Mouse (Mus musculus): Measurements from ENCODE around the gene Mgat4a. TPM values are rescaled to one million over a fixed set of nuclear protein-coding genes. Genes with fewer than 3 reads are reported as not detected.

The Mgat4a gene
- polyA plus RNA-seq (2016; fragmentation: Nextera tagmentation; extraction: Ambion mirVana), result 4.3 and 7.4 TPM in 2 replicates

DNA sequence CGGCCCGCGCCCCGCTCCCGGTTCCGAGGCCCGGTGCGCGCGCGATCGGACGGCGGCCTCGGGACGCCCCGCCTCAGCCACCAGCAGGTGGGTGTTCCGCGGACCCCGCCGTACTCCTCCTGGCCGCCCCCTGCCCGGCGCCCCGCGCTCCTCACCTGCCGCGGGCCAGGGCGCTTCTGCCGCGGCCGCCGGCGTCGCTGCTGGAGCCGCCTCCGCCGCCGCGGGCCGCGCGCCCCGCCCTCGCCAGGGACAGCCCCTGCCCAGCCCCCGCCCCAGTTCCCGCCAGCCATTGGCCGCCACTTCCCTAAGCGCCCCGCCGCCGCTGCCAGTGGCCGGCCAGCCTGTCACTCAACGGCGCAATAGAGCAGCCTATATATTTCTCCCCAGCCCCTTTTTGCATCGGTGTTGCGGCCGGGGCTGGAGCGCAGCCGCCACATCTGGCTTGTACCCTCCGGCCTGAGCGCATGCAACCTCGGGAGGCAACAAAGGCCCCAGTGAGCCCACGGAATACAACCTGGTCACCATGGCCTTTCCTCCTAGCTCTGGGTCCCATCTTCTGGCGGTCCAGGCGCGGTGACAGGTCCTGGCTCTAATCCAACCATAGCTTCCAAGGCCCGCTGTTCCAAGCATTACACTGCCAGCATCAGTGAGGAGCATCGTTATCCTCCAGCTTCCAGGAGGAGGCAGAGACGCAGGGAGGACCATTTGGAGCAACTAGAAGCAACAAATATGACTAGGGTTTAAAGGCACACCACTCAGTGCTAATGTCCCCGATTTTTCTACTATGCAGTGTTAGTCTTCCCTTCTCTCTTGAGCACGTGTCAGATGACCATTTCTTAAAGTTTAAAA, at the start of gene Mgat4a:
TSS of gene Mgat4a (minus strand) at position 207 of the 849 bp plus-strand sequence.
- H3K27ac ChIP-seq, result peak within 1 kb of the TSS; percentile 36; the same call in 1 of the 2 replicates
- ATAC-seq (ENCODE audit: insufficient number of reproducible peaks, insufficient read depth, low FRiP score, low TSS enrichment), result peak; percentile 98

DNA sequence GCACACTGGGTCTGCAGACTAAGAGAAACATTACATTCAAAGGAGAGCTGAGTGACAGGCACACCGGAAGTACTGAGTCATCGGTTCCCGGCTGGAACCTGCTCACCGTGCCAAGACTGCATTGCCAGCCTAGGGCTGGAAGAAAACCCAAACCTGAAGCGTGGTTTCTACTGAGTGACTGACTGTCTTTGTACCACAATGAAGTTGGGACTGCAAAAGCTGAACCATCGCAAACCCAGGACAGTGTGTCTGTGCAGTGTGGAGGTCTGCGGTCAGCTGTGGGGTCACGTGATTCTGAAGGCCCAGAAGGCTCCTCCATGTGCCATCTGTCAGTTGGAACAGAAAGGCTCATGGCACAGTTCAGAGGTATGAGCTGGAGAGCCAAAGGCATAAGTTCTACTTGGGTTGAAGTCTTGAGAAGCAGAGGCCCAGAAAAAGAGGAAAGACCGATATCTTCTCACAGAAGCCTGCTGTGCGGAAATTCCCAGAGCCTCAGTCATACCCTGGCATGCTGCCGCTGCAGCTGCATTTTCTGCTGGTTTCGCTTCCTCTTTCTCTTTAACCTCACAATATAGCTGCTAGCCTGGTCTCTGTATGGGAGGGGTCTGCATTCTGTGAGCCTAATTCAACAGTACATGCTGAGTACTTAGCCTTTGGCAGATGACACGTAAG, 45.1 kb upstream of the Mgat4a start:
- H3K9ac ChIP-seq, result no peak overlapping the region
- no peak overlapping the region for H3K27ac ChIP-seq
- no peak for ATAC-seq (ENCODE audit: insufficient number of reproducible peaks, insufficient read depth, low FRiP score, low TSS enrichment)
- no peaks in the 10 kb centered on the region for H3K9me3 ChIP-seq
- H3K36me3 ChIP-seq, result no peaks in the 10 kb centered on the region
- no peak overlapping the region for H3K4me3 ChIP-seq
- no peaks in the 10 kb centered on the region for H3K27me3 ChIP-seq
- no peaks in the 10 kb centered on the region for H3K4me1 ChIP-seq
- H3K4me2 ChIP-seq (replicated peaks), result no peak overlapping the region
- WGBS, result 83% methylated on average over 13 of the region's 13 CpGs

More for the DNA sequence above, at the start of gene Mgat4a:
- Histone ChIP-seq H3K9me3 (no peaks in the 10 kb centered on the region), H3K27me3 (peaks cover 7% of the 10 kb centered on the region), H3K4me2 (replicated peaks) (peak within 1 kb of the TSS; percentile 98), H3K9ac (peak within 1 kb of the TSS; percentile 77), H3K36me3 (no peaks in the 10 kb centered on the region), H3K4me3 (peak within 1 kb of the TSS; percentile 80), H3K4me1 (no peaks in the 10 kb centered on the region)
- 2% methylated on average over 65 of the region's 72 CpGs for WGBS

DNA sequence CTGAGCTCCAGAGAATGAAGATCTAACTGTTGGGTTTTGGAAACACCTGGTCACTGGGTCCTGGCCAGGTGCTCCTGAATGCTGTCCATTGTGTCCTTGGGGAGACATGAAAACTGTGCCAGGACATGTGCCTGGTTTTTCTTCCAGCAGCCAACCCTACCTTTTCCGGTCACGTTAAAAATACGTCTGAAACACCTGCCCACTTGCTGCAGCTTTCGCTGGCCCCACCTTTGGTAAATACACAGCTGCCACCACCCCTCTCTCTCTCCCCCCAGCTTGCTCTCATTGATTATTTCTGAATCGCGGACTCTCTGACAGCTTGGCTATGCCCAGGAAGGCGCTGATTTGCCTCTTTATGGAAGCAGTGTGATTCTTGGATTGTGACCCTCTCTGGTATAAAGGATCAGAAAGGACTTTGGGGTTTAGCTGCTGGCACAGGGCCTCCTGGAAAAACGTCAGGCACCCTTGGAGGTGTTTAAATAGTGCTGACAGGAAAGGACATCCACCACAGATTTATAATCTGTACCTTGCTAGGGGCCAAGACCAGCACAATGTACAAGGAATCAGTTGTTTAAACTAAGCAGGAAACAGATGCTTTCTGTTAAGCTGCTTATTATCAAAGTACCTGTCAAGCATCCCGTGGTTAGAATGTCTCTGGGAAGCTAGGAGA, 43.1 kb upstream of the Mgat4a start:
- H3K9ac ChIP-seq, result no peak overlapping the region
- H3K27me3 ChIP-seq, result no peaks in the 10 kb centered on the region
- H3K36me3 ChIP-seq, result no peaks in the 10 kb centered on the region
- H3K4me2 ChIP-seq (replicated peaks), result no peak overlapping the region
- no peaks in the 10 kb centered on the region for H3K9me3 ChIP-seq
- no peak overlapping the region for H3K4me3 ChIP-seq
- no peak for ATAC-seq (ENCODE audit: insufficient number of reproducible peaks, insufficient read depth, low FRiP score, low TSS enrichment)
- H3K4me1 ChIP-seq, result no peaks in the 10 kb centered on the region
- 68% methylated on average over 9 of the region's 9 CpGs for WGBS
- no peak overlapping the region for H3K27ac ChIP-seq

DNA sequence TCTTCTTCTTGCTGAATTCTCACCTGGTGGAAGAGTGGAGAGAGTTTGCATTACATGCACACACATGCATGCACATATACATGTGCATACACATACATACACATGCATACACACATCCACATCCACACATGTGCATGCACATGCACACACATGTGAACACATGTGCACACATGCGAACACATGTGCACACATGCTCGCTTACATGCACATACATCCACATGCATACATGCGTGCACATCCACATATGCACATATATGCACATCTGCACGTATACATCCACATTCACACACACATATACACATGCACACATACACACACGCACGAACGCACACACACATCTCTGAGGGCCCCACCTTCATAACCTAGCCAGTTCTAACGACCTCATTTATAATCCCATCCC, 42.4 kb upstream of the Mgat4a start:
- no peak overlapping the region for H3K9ac ChIP-seq
- WGBS, result 91% methylated on average over 8 of the region's 8 CpGs
- ATAC-seq (ENCODE audit: insufficient number of reproducible peaks, insufficient read depth, low FRiP score, low TSS enrichment), result no peak

DNA sequence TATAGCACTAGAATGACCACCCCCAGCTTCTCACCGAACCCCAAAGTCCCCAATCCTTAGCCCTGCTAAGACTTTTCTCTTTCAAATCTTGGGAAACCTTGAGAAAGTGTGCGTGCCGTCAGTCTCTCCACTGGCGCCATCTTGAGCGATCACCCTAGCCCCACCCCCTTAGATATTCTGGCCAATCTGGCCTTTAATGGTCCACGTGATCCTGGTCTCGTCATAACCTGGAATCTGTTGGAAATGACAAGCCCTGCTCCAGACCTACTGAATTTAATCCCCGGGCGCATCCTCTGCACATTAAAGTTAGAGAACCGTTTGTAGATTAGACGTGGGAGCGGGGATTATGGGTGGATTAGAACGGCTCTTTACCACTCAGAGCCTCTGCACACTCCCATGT, 38.9 kb upstream of the Mgat4a start:
- ATAC-seq (ENCODE audit: insufficient number of reproducible peaks, insufficient read depth, low FRiP score, low TSS enrichment), result no peak
- Histone ChIP-seq H3K9me3 (no peaks in the 10 kb centered on the region), H3K27ac (no peak overlapping the region), H3K27me3 (no peaks in the 10 kb centered on the region), H3K4me3 (no peak overlapping the region), H3K9ac (no peak overlapping the region), H3K4me2 (replicated peaks) (no peak overlapping the region), H3K36me3 (no peaks in the 10 kb centered on the region), H3K4me1 (no peaks in the 10 kb centered on the region)
- 90% methylated on average over 13 of the region's 13 CpGs for whole genome bisulfite sequencing

More for the DNA sequence above, 42.4 kb upstream of the Mgat4a start:
- no peaks in the 10 kb centered on the region for H3K4me1 ChIP-seq
- H3K27ac ChIP-seq, result no peak overlapping the region
- no peaks in the 10 kb centered on the region for H3K9me3 ChIP-seq
- H3K4me2 ChIP-seq (replicated peaks), result no peak overlapping the region
- no peaks in the 10 kb centered on the region for H3K27me3 ChIP-seq
- no peak overlapping the region for H3K4me3 ChIP-seq
- no peaks in the 10 kb centered on the region for H3K36me3 ChIP-seq

DNA sequence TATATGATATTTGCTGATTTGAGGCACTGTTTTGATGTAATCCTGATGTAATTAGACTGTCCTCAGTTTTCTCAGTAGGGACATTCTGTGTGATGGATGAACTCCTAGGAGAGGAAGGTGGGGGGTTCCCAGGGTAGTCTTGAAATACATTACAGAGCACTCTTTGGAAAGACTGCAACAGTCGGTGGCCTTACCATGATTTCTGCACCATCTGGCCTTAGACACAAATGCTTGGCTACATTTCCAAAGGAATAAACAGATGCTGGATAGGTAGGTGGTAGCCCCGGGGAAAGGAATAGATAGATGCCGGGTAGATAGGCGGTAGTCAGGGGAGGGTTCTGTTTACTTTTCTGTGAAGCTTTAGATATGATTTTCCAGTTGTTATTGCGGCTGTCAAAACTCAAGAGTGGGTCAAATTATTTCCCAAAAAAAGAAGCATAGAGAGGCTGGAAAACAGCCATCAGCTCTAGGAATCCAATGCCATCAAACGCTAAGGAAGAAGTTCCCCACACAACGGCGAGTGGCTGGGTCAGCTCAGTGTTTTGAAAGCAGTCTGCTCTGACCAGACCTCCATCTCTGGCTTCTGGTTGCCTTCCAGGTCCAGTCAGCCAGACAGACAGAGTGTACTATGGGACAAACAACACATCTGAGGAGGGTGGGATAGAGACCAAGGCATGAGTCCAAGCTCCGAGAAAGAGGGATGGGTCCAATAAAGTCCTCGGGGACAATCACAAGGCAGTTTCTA, 31.9 kb upstream of the Mgat4a start:
- Histone ChIP-seq H3K36me3 (no peaks in the 10 kb centered on the region), H3K9me3 (no peaks in the 10 kb centered on the region), H3K4me1 (no peaks in the 10 kb centered on the region), H3K27me3 (no peaks in the 10 kb centered on the region), H3K4me2 (replicated peaks) (no peak overlapping the region), H3K27ac (no peak overlapping the region), H3K9ac (no peak overlapping the region), H3K4me3 (no peak overlapping the region)
- 78% methylated on average over 10 of the region's 10 CpGs for WGBS
- ATAC-seq (ENCODE audit: insufficient number of reproducible peaks, insufficient read depth, low FRiP score, low TSS enrichment), result no peak

DNA sequence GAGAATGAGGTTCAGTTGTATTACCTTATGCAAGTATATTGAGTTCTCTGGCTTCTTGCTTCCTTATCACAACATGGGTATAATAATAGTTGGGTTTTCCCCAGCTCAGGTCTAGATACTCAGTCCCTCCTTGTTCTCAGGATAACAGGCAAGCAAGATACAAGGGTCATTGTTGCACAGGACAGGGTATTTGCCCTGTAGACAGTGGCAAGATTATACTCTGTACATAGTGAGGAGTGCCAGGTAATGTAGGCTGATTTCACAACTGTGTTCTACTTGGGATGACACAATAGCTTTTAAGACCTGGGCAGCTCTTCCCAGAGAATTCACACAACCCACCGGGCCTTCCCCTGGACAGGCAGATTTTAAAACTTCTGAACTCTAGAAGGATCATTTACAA, 27.6 kb upstream of the Mgat4a start:
- Histone ChIP-seq H3K9me3 (no peaks in the 10 kb centered on the region), H3K4me1 (no peaks in the 10 kb centered on the region), H3K4me3 (no peak overlapping the region), H3K27ac (no peak overlapping the region), H3K9ac (no peak overlapping the region), H3K4me2 (replicated peaks) (no peak overlapping the region), H3K36me3 (no peaks in the 10 kb centered on the region), H3K27me3 (no peaks in the 10 kb centered on the region)
- 77% methylated on average over 1 of the region's 1 CpGs for WGBS
- ATAC-seq (ENCODE audit: insufficient number of reproducible peaks, insufficient read depth, low FRiP score, low TSS enrichment), result no peak

DNA sequence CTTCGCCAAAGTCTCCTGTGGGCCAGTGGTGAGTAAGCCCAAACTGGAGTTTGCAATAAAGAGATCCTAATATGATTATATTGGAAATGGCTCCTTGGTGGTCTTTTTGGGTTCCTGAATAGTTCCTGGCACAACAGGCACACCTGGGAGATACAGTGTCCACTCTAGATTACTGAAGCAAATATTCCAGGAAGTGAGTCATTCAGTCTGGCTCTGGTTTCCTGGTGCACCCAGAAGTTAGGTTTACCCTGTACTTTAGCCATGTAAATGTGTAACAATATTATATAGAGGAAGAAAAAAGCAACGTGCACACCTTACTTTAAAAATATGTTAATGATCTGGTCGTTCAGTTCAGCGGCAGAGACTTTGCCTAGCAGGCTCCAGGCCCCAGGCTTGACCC, 25.9 kb upstream of the Mgat4a start:
- H3K27ac ChIP-seq, result no peak overlapping the region
- no peaks in the 10 kb centered on the region for H3K36me3 ChIP-seq
- no peak for ATAC-seq (ENCODE audit: insufficient number of reproducible peaks, insufficient read depth, low FRiP score, low TSS enrichment)
- no peak overlapping the region for H3K9ac ChIP-seq
- H3K4me1 ChIP-seq, result no peaks in the 10 kb centered on the region
- WGBS, result 82% methylated on average over 4 of the region's 4 CpGs
- H3K4me2 ChIP-seq (replicated peaks), result no peak overlapping the region
- no peaks in the 10 kb centered on the region for H3K27me3 ChIP-seq
- no peaks in the 10 kb centered on the region for H3K9me3 ChIP-seq
- H3K4me3 ChIP-seq, result no peak overlapping the region

DNA sequence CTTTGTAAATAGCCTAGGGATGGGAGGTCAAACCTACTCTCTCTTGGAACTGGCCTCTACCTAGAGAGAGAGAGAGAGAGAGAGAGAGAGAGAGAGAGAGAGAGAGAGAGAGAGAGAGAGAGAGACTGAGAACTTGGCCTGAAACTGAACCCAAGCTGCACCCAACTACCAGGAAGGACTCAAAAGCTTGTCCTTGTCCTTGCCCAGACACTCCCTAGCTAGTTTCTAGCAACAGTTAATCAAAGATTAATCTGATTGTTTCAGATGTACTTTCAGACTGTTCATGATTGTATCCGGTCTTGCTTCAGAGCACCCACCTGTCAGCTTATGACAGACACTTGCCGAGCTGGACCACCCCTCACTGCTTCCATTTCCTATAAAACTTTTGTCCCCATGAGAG, 25.5 kb upstream of the Mgat4a start:
- Histone ChIP-seq H3K36me3 (no peaks in the 10 kb centered on the region), H3K4me3 (no peak overlapping the region), H3K27me3 (no peaks in the 10 kb centered on the region), H3K9ac (no peak overlapping the region), H3K9me3 (no peaks in the 10 kb centered on the region), H3K27ac (no peak overlapping the region), H3K4me1 (no peaks in the 10 kb centered on the region), H3K4me2 (replicated peaks) (no peak overlapping the region)
- WGBS, result 78% methylated on average over 2 of the region's 2 CpGs
- no peak for ATAC-seq (ENCODE audit: insufficient number of reproducible peaks, insufficient read depth, low FRiP score, low TSS enrichment)

DNA sequence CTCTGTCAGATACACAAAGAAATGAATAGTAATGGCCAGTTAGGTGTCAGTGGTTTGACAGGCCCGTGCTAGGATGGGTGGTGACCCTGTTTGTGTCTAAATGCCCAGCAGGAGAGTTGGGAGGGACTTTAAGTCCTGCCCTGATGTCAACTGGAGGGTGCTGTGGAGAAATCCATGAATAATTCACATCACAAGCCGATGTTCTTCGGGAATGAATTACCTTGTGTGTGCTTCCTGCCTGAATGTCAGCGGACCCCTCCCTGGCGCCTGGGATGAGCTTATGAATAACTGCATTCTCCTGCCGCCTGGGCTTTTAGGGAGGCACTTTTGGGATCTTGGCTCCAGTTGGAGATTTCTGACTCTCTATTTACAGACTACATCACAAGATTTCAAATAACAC, 24.6 kb upstream of the Mgat4a start:
- Histone ChIP-seq H3K9me3 (no peaks in the 10 kb centered on the region), H3K27ac (no peak overlapping the region), H3K4me3 (no peak overlapping the region), H3K4me1 (no peaks in the 10 kb centered on the region), H3K9ac (no peak overlapping the region), H3K36me3 (no peaks in the 10 kb centered on the region), H3K27me3 (no peaks in the 10 kb centered on the region), H3K4me2 (replicated peaks) (no peak overlapping the region)
- 36% methylated on average over 6 of the region's 6 CpGs for WGBS
- ATAC-seq (ENCODE audit: insufficient number of reproducible peaks, insufficient read depth, low FRiP score, low TSS enrichment), result no peak

DNA sequence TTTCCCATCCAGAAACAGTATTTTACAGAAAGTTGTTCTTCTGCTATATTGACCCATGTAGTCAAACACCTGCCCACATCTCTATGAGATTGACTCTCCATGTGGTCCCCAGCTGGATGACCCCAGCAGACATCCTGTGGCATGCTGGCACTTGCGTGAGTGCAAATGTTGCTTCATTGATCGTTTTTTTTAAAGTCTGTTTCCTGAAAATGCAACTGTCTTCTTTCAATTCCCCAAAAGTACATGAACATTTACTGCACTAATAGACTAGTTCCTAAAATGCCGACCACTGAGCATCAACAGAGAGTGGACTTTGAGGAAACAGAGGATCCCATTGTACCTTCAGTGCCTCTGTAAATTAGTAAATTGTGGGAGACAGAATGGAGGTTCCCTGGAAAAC, 21.1 kb upstream of the Mgat4a start:
- H3K4me1 ChIP-seq, result no peaks in the 10 kb centered on the region
- H3K4me3 ChIP-seq, result no peak overlapping the region
- H3K4me2 ChIP-seq (replicated peaks), result no peak overlapping the region
- no peak for ATAC-seq (ENCODE audit: insufficient number of reproducible peaks, insufficient read depth, low FRiP score, low TSS enrichment)
- no peak overlapping the region for H3K27ac ChIP-seq
- H3K9ac ChIP-seq, result no peak overlapping the region
- H3K36me3 ChIP-seq, result no peaks in the 10 kb centered on the region
- H3K9me3 ChIP-seq, result no peaks in the 10 kb centered on the region
- WGBS, result 81% methylated on average over 3 of the region's 3 CpGs
- H3K27me3 ChIP-seq, result no peaks in the 10 kb centered on the region

Measured in embryonic facial prominence, embryonic 12.5 days (tissue).